Mouse (Mus musculus): ENCODE results near the gene Pecam1.
A peak's percentile ranks its signal among the peaks of the same experiment; 100 is the strongest.
"Not testable (repeated sequence)": the region's sequence is repeated elsewhere in the genome, so short reads cannot be mapped to it uniquely, and the experiment has no call there.

Pecam1 gene

GRCm38 (mm10) chr11:106770195-106770974 lies 20.0 kb upstream of the Pecam1 start:
- DNase-seq, result peak; percentile 39

GRCm38 (mm10) chr11:106767516-106767915 lies 17.1 kb upstream of the Pecam1 start:
- DNase-seq, result no peak

- DNase-seq, result no peak
Observed at GRCm38 (mm10) chr11:106766611-106767162, 16.3 kb upstream of the Pecam1 start.

DNA sequence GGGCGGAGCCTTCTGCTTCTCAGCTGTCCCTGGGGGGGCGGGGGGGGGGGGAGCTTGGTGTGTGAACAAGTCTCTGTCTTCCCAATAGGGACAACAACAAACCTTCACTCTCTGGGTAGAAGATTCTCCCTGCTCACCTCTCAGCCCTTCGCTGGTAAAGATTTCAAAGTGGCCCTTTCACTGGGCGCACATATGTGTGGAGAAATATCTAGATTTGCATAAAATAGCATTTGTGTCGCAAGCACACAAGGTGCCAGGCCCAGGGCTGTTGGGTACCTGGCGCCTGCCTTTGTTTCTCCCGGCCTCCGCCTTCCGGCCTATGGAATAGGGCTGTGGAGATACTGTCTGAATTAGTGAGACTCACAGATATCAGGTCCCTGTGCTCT lies 12.4 kb upstream of the Pecam1 start:
- DNase-seq, result no peak

- DNase-seq, result peak; percentile 62
Observed at GRCm38 (mm10) chr11:106762139-106762799, 11.8 kb upstream of the Pecam1 start.

- DNase-seq, result no peak
Observed at GRCm38 (mm10) chr11:106760511-106760910, 10.1 kb upstream of the Pecam1 start.

GRCm38 (mm10) chr11:106759028-106759427 lies 8.6 kb upstream of the Pecam1 start:
- no peak for DNase-seq

GRCm38 (mm10) chr11:106755583-106755982 lies 5.2 kb upstream of the Pecam1 start:
- no peak for DNase-seq

GRCm38 (mm10) chr11:106753314-106753713 lies 2.9 kb upstream of the Pecam1 start:
- DNase-seq, result no peak

- no peak for DNase-seq
Observed at GRCm38 (mm10) chr11:106752103-106752502, 1.7 kb upstream of the Pecam1 start.

DNA sequence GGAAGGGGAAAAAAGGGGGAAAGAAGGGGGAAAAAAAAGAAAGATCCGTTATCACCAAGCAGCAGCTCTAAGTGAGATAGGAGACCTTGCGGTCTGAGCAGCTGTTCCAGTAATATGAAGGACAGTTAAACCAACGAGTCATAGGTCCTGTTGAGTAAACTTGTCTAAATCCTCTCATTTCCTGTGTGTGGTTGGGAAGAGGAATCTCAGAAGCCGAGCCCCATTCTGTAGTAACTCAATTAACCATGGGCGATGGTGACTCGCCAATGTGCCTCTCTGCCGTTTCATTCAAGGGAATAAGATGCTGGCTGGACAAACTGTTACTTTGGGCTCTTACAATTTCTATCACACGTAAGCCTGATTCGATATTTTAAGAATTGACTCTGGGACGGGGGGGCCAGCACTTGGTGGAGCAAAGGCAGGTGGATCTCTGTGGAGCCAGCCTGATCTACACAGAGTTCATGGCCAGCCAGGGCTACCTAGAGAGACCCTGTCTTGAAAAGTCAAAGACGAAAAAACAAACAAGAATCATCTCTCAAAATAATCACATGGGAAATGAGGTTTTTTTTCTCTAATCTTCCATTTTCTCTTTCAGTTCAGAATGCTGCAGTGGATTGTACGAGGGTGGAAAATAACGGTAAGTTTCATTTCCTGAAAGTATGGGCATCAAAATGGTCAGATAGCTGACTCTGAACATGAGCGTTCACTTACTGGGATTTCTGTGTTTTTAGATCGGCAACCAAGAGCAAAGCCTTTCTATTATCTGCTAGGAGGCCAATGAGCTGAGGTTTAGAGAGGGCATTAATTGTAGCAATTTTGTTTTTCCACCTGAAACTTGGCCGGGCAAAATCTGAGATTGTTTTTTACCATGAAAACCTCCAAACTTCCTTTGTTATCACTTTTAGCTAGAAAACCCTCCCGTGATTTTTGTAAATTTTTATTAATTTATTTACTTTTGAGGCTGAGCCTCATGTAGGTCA lies 901 bp upstream of the Pecam1 start, which contains the start of gene Milr1:
Milr1 (plus strand) TSS at position 188 of the 980 bp plus-strand sequence.
- no peak for DNase-seq

- not testable (repeated sequence) for DNase-seq
Observed at GRCm38 (mm10) chr11:106749557-106750120, 789 bp downstream of the Pecam1 start.

GRCm38 (mm10) chr11:106744949-106745348 lies 5.5 kb downstream of the Pecam1 start:
- no peak for DNase-seq

DNA sequence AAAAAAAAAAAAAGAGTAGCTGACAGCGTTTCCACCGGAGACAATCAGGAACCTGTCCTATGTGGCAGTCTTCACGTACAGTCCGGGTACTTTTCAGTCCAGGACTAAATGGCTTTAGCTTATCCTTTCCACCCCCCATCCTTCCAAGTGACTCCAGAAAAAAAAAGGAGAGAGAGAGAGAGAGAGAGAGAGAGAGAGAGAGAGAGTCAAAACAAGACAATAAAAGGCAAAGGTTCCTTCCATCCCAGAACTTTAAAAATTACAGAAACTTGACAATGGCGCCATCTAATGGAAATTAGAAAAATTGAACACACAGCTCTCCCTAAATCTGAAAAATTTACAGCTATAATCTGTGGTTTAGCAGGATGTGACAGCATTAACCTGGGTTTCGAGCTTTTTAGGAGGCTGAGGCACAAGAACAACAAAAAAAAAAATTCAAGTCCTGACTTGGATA lies 8.0 kb downstream of the Pecam1 start:
- no peak for DNase-seq

GRCm38 (mm10) chr11:106741826-106742225 lies 8.6 kb downstream of the Pecam1 start:
- no peak for DNase-seq

- no peak for DNase-seq
Observed at GRCm38 (mm10) chr11:106741232-106741631, 9.2 kb downstream of the Pecam1 start.

DNA sequence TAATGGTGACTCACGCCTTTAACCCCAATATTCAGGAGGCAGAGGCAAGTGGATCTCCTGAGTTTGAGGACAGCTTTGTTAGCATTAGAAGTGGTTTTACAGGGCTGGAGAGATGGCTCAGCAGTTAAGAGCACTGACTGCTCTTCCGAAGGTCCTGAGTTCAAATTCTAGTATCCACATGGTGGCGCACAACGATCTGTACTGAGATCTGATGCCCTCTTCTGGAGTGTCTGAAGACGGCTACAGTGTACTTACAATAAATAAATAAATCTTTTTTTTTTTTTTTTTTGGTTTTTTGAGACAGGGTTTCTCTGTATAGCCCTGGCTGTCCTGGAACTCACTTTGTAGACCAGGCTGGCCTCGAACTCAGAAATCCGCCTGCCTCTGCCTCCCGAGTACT lies 9.7 kb downstream of the Pecam1 start:
- DNase-seq, result not testable (repeated sequence)

GRCm38 (mm10) chr11:106739116-106739515 lies 11.3 kb downstream of the Pecam1 start:
- no peak for DNase-seq

DNA sequence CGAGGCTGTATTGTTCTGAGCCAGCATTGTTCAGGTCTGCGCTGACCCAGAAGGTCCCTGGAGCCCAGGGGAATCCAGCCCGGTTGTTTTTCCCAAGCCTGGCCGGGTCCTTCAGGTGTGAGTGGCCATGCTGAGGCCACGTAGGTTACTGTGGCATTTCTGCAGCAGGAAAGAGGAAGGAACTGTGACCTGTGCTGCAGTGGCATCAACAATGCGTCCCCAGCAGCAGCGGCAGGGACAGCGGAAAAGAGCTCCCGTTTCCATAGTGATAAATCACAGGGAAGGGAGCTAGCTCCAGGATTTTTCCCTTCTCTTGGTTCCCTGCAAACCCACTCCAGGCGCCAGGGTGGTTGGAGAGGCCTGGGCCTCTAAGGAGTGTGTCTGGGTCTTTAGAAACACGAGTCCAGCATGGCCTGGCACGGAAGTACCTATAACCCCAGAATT lies 13.2 kb downstream of the Pecam1 start:
- peak; percentile 67 for DNase-seq

- DNase-seq, result peak; percentile 10
Observed at GRCm38 (mm10) chr11:106736614-106737013, 13.8 kb downstream of the Pecam1 start.

DNA sequence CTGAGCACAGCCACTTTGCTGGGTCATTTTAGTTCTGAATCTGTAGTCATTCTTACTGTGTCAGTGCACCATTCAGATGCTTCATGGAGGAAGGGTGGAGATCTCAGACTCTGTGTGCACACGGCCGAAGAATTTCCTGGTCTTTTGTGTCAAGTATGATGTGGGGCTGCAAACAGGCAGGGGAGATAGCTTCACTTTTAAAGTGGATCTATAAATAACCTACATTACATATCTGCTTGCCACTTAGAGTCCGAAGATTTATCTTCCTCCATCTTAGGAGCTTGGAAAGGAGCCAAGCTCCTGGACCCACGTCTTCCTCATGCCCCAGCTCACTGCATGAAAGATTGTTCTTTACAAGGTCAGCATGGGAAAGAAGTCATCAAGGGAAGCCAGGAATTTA lies 19.7 kb downstream of the Pecam1 start:
- DNase-seq, result peak; percentile 34

DNA sequence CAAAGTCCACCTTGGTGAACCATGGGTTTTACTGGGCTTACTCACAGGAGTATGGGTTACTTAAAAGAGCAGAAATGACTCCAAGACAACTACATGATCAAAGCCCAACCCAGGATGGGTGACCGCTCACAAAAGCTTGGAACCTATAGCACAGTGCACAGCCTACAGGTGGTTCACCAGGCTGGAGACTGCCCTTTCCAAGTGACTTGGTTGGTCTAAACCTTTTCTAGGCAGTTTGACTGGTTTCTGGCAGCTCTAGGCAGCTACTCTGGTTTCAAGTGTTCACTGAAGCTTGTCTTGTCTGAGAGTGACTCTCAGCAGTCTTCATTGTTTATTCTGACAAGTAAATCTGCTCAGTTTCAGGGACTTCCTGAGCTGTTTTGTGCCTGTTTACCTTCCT lies 20.8 kb downstream of the Pecam1 start:
- no peak for DNase-seq
